Mouse (Mus musculus): ENCODE measurements around the gene Cela2a. TPM values are rescaled to one million over a fixed set of nuclear protein-coding genes. Genes with fewer than 3 reads are reported as not detected.
A peak's percentile ranks its signal among the peaks of the same experiment; 100 is the strongest.

Cela2a gene
- total RNA-seq, 2 experiments from 2014 or later, result 0.56 to 1,571 TPM

DNA sequence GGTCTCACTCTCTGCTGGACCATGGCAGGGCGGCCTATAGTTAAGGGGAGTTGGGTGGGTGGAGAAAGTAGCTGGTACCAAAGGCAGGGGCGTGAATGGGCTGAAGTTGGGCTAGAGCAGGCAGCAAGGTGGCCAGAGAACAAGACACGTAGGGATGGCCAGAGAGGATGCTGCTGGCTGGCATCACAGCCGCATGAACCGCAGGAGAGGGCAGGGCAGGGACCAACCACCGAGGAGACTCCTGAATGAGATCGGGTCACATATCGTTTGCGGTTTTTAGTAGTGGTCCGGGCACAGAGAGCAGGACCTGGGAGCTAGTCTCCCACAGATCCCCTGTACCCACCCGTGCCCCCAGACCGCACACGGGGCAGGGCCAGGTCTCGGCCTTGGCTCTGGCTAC lies 33.4 kb upstream of the Cela2a start:
- DNase-seq (ENCODE audit: low spot score in 2 of 2), result no peak

DNA sequence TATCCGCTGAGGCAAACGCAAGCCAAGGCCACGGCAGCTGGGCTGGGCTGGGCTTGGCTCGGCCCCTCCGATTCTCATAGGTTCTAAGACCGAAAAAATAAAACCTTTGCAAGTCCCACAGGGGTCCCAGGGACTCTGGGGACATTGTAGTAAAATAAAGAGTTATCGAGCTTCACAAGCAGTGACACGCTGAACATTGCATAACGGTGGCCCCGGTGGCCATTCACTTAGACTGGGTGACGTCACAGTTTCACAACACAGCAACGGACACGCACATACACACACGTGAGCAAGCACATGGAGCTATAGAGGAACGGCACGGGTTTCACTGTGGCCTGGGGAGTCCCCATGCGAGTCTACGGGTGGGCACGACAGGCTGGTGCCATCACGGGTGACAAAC lies 32.5 kb upstream of the Cela2a start:
- DNase-seq (ENCODE audit: low spot score in 2 of 2), result no peak

GRCm38 (mm10) chr4:141857422-141857930 lies 31.5 kb upstream of the Cela2a start:
- DNase-seq (ENCODE audit: low spot score in 2 of 2), result peak; percentile 57 to 68

DNA sequence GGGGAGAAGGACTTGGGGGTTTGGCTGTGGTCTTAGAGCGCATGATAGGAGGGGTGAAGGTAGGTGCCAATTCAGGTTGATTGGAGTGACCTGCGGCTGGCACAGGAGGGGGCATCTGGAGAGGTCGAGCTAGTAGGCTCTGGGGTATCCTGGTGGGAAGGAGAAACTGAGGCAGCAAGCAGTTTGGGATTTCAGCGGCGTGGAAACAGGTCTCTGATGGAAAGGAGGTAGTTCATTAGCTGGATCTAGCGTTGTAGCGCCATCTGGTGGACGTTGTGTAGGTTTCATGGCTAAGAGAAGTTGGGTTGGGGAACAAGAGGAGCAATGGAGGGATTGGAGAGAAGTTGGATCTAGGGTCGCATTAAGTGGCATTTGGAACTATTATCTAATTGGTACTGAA lies 27.5 kb upstream of the Cela2a start:
- DNase-seq (ENCODE audit: low spot score in 2 of 2), result no peak

DNA sequence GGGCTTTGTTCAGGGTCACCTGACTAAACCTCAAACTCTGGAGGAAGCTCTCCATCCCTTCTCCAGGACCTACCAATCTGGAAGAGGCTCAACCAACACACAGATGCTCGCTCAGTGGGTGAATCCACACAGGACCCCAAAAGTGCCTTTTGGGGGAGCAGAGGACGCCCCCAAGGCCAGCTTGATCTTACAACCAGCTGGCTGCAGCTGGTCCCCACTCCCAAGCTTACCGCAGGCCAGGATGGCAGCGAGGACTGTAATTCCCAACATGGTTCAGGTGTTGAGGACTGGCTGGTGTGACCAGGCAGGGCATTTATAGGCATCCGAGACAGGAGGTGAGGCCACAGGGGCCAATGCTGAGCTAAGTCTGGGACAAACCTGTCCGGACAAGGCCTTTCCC lies 20.0 kb upstream of the Cela2a start, which contains the start of gene Ctrc:
TSS of gene Ctrc (minus strand) at position 361 of the 400 bp plus-strand sequence.
- DNase-seq (ENCODE audit: low spot score in 2 of 2), result no peak

GRCm38 (mm10) chr4:141834536-141835095 lies 8.7 kb upstream of the Cela2a start:
- DNase-seq (ENCODE audit: low spot score in 2 of 2), result no peak

DNA sequence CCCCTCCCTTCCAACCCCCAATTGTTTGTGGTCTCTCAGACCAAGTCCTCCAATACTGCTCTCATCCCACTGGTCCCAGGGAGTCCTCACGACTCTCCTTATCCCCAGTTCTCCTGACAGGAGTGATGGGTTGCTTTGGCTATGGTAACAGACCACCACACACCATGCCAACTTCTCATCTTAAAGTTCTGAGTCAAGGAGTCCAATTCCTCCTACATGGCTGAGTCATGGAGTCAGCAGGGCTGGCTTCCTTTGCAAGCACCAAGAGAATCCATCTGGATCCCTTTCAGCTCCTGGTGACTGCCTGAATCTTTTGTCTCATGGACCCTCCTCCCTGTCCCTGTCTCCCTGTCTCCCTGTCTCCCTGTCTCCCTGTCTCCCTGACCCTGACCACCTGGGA lies 8.0 kb upstream of the Cela2a start:
- DNase-seq (ENCODE audit: low spot score in 2 of 2), result no peak

GRCm38 (mm10) chr4:141831361-141831760 lies 5.4 kb upstream of the Cela2a start:
- DNase-seq (ENCODE audit: low spot score in 2 of 2), result no peak

- no peak for DNase-seq (ENCODE audit: low spot score in 2 of 2)
Measured at GRCm38 (mm10) chr4:141830381-141830780, 4.4 kb upstream of the Cela2a start.

- no peak for DNase-seq (ENCODE audit: low spot score in 2 of 2)
Measured at GRCm38 (mm10) chr4:141828177-141828576, 2.2 kb upstream of the Cela2a start.

DNA sequence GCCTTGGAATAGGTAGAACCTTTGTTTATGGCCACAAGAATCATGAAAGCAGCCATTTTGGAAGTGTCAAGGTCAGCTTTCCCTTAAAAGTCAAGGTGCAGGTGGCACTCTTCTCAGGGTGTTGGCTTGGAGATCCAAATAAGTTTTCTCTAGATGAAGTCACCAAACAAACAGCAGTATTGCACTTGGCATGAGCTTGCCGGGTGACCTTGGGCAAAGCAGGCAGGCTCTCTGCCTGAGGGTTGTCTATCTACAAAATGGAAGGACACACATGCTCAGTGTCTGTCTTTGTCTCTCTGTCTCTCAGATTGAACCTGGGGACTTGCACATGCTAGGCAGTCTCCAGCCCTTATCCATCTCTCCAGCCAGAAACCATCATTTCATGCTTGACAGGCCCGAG lies 1.4 kb upstream of the Cela2a start:
- no peak for DNase-seq (ENCODE audit: low spot score in 2 of 2)

DNA sequence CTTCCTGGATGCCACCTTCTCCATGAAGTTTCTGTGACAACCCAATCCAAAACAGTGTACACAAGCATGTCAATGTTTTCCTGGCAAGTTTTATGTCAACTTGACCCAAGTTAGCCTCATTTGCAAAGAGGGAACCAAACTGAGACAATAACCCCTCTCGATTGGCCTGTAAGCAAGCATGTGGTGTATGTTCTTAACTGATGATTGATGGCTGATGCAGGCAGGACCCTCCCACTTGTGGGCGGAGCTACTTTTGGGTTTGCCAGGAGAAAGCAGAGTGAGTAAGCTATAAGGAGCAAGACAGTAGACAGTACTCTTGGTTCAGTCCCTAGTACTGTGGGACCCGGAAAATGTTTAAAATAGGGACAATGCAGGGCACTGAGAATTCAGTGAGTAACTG lies 3.0 kb downstream of the Cela2a start:
- no peak for DNase-seq (ENCODE audit: low spot score in 2 of 2)

- no peak for DNase-seq (ENCODE audit: low spot score in 2 of 2)
Measured at GRCm38 (mm10) chr4:141822089-141822488, 3.9 kb downstream of the Cela2a start.

- no peak for DNase-seq (ENCODE audit: low spot score in 2 of 2)
Measured at GRCm38 (mm10) chr4:141821178-141821577, 4.8 kb downstream of the Cela2a start.

GRCm38 (mm10) chr4:141819316-141819715 lies 6.6 kb downstream of the Cela2a start:
- no peak for DNase-seq (ENCODE audit: low spot score in 2 of 2)

DNA sequence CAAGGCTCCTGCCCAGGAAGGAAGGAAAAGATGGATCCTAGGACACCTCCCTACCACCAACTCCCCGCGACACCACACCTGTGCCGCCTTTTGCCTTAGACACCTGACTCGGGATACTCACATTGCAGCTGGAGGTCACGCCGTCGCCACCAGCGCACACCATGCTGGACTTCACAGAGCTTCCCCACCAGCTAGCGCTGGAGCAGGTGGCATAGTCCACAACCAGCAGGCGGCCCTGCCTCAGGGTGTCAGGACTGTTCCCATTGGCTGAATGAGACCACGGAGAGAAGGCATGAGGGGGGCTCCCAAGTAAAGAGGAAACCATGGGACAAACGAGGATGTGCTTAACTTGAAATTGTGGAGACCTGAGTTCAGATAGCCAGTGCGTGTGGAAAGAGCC lies 7.1 kb downstream of the Cela2a start:
- no peak for DNase-seq (ENCODE audit: low spot score in 2 of 2)

DNA sequence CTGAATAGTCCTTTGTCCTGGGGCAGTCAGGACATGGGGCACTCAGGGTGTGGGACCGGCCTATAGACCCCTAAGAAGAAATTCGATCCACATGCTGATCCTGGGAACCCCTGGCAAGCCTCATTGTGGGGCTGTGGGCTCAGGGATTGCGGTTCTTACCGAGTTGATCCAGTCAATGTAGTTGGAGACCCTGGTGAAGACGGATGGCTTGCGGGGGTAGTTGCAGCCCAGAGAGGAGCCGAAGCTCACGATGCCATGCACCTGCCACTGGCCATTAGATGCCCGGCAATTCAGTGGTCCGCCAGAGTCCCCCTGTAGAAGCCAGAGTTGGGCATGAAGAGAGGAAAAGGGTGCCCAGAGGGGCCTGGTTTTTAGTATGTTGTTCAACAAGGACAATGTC lies 8.3 kb downstream of the Cela2a start:
- DNase-seq (ENCODE audit: low spot score in 2 of 2), result no peak

DNA sequence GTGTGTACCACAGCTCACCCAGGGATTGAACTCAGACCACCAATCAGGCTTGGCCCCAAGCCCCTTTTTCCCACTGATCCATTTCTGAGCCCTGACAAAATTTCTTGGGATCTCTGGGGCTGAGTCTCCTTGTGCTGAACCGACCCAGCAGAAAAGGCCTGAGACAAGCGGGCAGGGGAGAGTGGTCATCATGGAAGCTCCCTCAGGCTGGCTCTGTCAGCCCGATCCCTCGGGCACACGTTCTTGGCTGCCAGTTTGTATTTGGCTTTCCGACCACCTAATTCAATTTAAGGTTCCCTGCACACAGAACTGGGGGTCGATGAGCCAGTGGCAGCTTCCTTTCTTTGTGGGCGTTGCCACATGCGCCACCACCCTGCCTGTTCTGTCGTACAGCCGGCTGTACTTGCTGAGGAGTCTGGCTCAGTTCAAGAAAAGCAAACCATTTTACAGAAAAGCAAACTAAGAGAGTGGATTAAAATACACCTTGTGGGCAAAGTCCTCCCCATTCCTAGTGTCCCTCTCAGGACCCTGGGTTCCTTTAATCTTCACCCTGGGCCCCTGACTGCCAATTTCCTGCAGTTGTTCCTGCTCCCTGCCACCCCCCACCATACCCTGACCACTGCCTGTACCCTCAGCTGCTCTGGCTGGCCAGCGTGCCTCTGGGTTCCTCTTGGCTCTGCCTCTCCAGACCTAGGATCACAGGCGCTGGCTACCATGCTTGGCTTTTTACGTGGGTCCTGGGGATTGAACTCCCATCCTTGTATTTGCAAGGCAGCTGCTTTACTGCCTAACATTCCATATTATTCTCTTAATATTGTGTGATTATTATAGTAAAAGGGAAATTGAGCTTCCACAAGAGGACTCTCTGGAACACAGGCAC lies 8.9 kb downstream of the Cela2a start:
- no peak for DNase-seq (ENCODE audit: low spot score in 2 of 2)

DNA sequence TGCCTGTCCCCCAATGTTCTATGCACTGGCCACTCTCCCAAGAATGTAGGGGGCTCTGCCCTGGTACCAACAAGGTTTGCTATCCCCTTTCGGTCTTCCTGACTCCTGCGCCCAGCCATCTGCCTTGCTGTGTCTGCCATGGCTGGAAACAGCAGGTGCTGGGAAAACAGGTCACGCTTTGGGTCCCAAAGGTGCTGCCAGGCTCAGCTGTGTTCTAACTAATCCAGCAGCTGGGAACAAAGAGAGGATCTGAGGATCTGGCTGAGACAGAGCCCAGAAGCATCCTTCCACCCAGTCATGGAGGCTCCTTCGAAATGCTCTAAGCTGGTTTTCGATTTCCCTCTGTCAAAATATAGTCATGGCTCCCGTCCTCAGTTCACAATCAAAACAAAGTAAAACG lies 9.7 kb downstream of the Cela2a start:
- DNase-seq (ENCODE audit: low spot score in 2 of 2), result no peak

- no peak for DNase-seq (ENCODE audit: low spot score in 2 of 2)
Measured at GRCm38 (mm10) chr4:141811375-141811774, 14.6 kb downstream of the Cela2a start.

GRCm38 (mm10) chr4:141810975-141811374 lies 15.0 kb downstream of the Cela2a start:
- no peak for DNase-seq (ENCODE audit: low spot score in 2 of 2)

DNA sequence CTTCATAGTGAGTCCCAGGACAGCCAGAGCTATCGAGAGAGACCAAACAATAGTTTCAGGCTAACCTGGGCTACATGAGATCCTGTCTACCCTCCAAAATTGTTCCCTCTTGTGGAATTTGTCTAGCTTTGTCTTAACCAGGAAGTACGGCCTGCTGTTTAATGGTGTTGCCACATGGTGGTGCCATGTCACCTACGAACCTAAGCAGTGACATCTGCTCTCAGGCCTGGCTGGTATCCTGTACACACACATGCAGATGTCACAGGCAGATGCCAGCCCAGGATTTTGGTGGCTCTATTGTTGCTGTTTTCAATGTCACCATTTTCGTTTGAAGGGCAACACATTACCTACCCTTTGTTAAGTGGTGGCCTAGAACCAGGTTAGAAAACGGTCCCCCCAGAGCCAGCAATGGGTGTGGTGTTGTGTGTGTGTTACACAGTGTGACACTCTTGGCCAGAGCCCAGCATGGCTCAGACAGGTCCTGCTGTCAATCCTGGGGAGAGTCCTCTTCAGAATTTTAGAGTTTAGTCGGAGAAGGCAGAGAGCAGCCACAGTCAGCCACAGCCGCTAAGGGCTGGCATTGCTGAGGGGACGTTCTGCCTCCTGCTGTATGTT lies 16.0 kb downstream of the Cela2a start:
- DNase-seq (ENCODE audit: low spot score in 2 of 2), result no peak

Measured in adrenal gland, postnatal 4 days (tissue).